Mouse (Mus musculus) T-helper 17 cell (primary cell): ENCODE measurements at regions not wholly inside any gene's neighbourhood (a gene's known extent, or its start where the extent isn't known, plus 50 kb on each side); places are given as distances from the start of the nearest gene placed in this dataset.

ENCODE experiments used
- in situ Hi-C, 2 experiments: fragments of 300-600 bp; cut with MboI, MseI; formaldehyde crosslinking; loops; 1 replicate in 1 of 2; 2 replicates in 1 of 2; pipeline ENCODE4 v1.15.1; 2025; ENCODE audit warnings: high pct_unique_total_duplicates in 2 of 2

GRCm38 (mm10) chr3:43700711-43701110, 1677.5 kb upstream of the Pcdh10 start:
- in situ Hi-C loops, result loop anchor here in 1 of 2 experiments (10.0 kb wide), 1 partner anchor 546 kb away; no protein-coding TSS in a partner anchor

GRCm38 (mm10) chr3:43719768-43720383, 1658.3 kb upstream of the Pcdh10 start:
- in situ Hi-C loops, result loop anchor here in 1 of 2 experiments (5.0 kb wide), 1 partner anchor 193 kb away; no protein-coding TSS in a partner anchor
